Mouse (Mus musculus): ENCODE measurements around the gene Unc119b.

- no peak for TF ChIP-seq CTCF (IDR thresholded peaks at IDR 0.05)
- no peak for TF ChIP-seq EP300 (IDR thresholded peaks at IDR 0.05)
Measured at GRCm38 (mm10) chr5:115144471-115144870, 9.7 kb upstream of the Unc119b start.
